Mouse (Mus musculus): ENCODE measurements around the gene Alg13. TPM values are rescaled to one million over a fixed set of nuclear protein-coding genes. Genes with fewer than 3 reads are reported as not detected.

Gene Alg13
- polyA plus RNA-seq, 1 experiment = 21.9 TPM

DNA sequence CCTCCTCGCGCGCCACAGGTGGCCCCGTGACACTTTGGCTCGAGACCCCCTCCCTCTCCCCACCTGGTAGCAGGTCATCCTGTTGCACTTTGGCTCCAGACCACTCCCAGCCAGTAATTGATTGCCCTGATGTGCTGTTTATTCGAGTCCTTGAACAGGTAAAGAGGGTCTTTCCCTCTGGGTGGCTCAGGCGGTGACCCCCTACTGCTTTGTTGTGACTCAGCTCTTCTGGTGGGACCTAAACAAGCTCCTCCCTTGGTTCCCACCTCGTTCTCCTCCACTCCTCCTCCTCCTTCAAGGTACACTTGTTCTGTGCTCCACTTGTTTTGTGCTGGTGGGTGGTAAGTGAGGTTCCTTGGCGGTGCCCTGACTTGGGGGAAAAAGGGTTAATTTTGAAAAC is 1.8 kb downstream of the Alg13 start:
- H3K4me3 ChIP-seq (replicated peaks; ENCODE audit: control insufficient read depth, low read depth, low read length) = no peak overlapping the region
- no peaks in the 10 kb centered on the region for H3K4me1 ChIP-seq (ENCODE audit: control insufficient read depth, insufficient read depth, low read length)

DNA sequence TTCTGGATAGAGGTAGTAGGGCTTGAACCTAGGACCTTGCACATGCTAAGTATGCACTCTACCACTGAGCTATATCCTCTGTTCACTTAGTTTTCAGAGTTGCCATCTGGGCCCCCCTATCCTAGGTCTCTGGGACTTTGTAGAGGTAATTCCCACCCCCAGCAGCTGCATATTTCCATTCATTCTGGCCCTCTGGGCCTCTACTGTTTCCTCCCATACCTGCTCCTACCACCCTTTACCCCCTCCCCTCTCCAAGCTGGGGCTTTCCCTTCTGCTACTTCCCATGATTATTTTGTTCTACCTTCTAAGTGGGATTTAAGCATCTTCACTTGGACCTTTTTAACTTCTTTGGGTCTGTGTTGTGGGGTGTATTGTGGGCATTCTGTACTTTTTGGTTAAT is 7.8 kb downstream of the Alg13 start:
- no peak for TF ChIP-seq CTCF (IDR thresholded peaks at IDR 0.05; ENCODE audit: control insufficient read depth, insufficient read depth, low read length)
- TF ChIP-seq POLR2A (IDR thresholded peaks at IDR 0.05; ENCODE audit: borderline replicate concordance, control insufficient read depth, low read depth, low read length) = no peak
- no peaks in the 10 kb centered on the region for H3K4me1 ChIP-seq (ENCODE audit: control insufficient read depth, insufficient read depth, low read length)
- H3K4me3 ChIP-seq (replicated peaks; ENCODE audit: control insufficient read depth, low read depth, low read length) = no peak overlapping the region
- no peak overlapping the region for H3K27ac ChIP-seq (ENCODE audit: control insufficient read depth, insufficient read depth, low read depth, low read length, poor library complexity)

More for the DNA sequence above, 1.8 kb downstream of the Alg13 start:
- TF ChIP-seq POLR2A (IDR thresholded peaks at IDR 0.05; ENCODE audit: borderline replicate concordance, control insufficient read depth, low read depth, low read length) (no peak), CTCF (IDR thresholded peaks at IDR 0.05; ENCODE audit: control insufficient read depth, insufficient read depth, low read length) (no peak)
- no peak overlapping the region for H3K27ac ChIP-seq (ENCODE audit: control insufficient read depth, insufficient read depth, low read depth, low read length, poor library complexity)
- WGBS = 32% methylated on average over 9 of the region's 9 CpGs

DNA sequence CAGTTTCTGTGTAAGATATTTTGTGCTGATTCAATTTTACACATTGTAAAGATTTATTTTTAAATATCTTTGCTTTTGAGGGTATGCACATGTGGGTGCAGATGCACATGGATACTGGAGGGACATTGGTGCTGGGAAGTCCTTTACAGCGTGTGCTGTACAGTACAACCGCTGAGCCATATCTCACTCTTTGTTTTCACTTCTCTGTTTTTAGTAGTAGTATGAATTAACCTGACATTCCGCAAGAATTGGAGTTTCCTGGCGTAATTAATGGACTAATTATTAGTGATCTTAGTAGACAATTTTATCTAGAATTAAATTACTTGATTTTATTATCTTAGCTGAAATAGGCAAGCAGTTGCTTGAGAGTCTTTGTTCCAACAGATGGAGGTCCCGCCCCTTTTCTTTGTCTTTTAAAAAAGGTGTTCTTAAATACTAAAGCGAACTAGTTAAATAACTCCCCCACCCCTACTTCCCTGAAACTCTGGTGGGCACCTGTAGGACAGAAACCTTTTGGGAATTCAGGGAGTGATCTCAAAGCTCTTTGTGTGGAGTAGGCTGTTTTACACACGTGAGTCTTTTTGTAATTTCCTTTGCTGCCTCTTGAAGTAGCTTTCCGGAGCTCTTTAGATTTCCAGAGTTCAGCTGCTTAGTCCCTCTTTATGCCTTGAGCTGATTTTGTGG is 17.9 kb downstream of the Alg13 start:
- Histone ChIP-seq H3K27ac (ENCODE audit: control insufficient read depth, insufficient read depth, low read depth, low read length, poor library complexity) (no peak overlapping the region), H3K4me3 (replicated peaks; ENCODE audit: control insufficient read depth, low read depth, low read length) (no peak overlapping the region), H3K4me1 (ENCODE audit: control insufficient read depth, insufficient read depth, low read length) (no peaks in the 10 kb centered on the region)
- 75% methylated on average over 8 of the region's 8 CpGs for WGBS
- TF ChIP-seq CTCF (IDR thresholded peaks at IDR 0.05; ENCODE audit: control insufficient read depth, insufficient read depth, low read length) (no peak), POLR2A (IDR thresholded peaks at IDR 0.05; ENCODE audit: borderline replicate concordance, control insufficient read depth, low read depth, low read length) (no peak)

DNA sequence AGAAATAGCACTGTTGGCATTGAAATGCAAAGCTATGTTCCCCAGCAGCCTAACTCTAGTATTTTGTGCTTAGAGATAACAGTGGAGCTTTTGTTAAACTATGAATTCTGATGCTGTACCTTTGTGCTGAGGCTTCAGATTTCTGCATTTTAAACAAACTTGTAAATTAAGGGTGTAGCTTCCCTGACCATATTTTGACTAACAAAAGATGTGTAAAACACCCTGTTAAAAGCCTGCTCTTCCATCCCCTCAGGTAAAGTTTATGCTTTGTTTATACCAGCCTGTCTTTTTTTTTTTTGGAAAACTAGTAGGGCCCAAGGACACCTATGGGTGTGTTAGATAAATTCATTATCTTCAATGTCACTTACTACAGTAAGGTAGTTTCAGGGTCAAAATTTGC is 20.3 kb downstream of the Alg13 start:
- Histone ChIP-seq H3K4me1 (ENCODE audit: control insufficient read depth, insufficient read depth, low read length) (no peaks in the 10 kb centered on the region), H3K27ac (ENCODE audit: control insufficient read depth, insufficient read depth, low read depth, low read length, poor library complexity) (no peak overlapping the region), H3K4me3 (replicated peaks; ENCODE audit: control insufficient read depth, low read depth, low read length) (no peak overlapping the region)
- TF ChIP-seq POLR2A (IDR thresholded peaks at IDR 0.05; ENCODE audit: borderline replicate concordance, control insufficient read depth, low read depth, low read length) (no peak), CTCF (IDR thresholded peaks at IDR 0.05; ENCODE audit: control insufficient read depth, insufficient read depth, low read length) (no peak)

DNA sequence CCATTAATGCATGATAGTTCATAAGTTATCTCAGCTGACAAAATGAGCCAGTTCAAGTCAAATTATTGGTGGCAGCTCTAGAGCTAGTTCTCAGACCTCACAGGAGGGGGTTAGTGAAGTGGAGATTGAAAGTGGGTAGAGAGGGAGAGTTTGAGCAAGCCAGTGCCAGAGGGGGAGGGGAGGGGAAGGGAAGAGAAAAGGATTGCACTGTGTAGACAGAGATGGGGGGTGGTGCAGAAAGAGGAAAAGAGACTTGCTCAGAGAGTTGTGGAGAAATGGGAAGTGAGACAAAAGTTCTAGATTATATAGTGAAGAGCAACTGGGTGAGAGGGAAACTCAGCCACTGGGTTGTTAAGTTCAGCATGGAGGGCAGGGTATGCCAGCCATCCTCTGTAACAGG is 20.8 kb downstream of the Alg13 start:
- H3K4me1 ChIP-seq (ENCODE audit: control insufficient read depth, insufficient read depth, low read length) = no peaks in the 10 kb centered on the region
- no peak overlapping the region for H3K27ac ChIP-seq (ENCODE audit: control insufficient read depth, insufficient read depth, low read depth, low read length, poor library complexity)
- H3K4me3 ChIP-seq (replicated peaks; ENCODE audit: control insufficient read depth, low read depth, low read length) = no peak overlapping the region
- TF ChIP-seq CTCF (IDR thresholded peaks at IDR 0.05; ENCODE audit: control insufficient read depth, insufficient read depth, low read length) (no peak), POLR2A (IDR thresholded peaks at IDR 0.05; ENCODE audit: borderline replicate concordance, control insufficient read depth, low read depth, low read length) (no peak)

DNA sequence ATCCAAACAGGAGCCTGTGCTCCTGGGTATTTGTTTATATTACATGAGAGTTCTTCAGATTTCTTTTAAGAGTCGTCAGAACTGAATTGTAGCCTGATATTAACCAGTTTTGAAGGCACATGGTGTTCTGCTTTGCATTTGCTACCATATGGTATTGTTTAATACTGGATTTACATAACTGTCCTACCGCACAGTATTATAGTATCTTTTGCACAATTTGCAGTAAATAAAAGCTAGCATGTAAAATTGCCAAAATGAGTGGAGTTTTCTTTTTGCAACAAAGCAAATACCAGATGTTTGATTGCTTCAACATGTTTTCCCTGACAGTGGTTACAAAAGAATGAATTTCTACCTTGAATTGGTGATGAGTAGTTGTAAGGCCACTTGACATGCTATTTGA is 56.6 kb downstream of the Alg13 start:
- whole genome bisulfite sequencing = 88% methylated on average over 2 of the region's 2 CpGs
- Histone ChIP-seq H3K4me1 (ENCODE audit: control insufficient read depth, insufficient read depth, low read length) (no peaks in the 10 kb centered on the region), H3K4me3 (replicated peaks; ENCODE audit: control insufficient read depth, low read depth, low read length) (no peak overlapping the region), H3K27ac (ENCODE audit: control insufficient read depth, insufficient read depth, low read depth, low read length, poor library complexity) (no peak overlapping the region)
- TF ChIP-seq POLR2A (IDR thresholded peaks at IDR 0.05; ENCODE audit: borderline replicate concordance, control insufficient read depth, low read depth, low read length) = no peak
- no peak for TF ChIP-seq CTCF (IDR thresholded peaks at IDR 0.05; ENCODE audit: control insufficient read depth, insufficient read depth, low read length)

DNA sequence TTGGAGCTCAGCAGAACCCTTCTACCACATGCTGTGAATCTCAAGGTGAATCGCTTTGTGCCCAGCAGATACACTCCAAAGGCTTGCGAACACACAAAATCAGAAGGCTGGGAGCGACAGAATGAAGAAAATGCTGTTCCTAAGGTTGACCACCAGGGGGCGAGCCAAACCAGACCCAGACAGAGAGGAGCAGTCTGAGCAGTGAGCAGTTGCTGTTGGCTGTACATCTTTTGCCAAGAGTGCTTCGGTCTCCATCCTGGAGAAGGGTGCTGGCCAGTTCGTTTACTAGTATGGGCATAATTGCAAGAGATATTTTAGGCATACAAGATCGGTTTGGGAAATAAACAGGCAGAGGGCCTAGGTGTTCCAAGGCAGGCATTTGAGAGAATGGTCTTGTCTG is 85.9 kb downstream of the Alg13 start:
- TF ChIP-seq CTCF (IDR thresholded peaks at IDR 0.05; ENCODE audit: control insufficient read depth, insufficient read depth, low read length) (peak; percentile 70), POLR2A (IDR thresholded peaks at IDR 0.05; ENCODE audit: borderline replicate concordance, control insufficient read depth, low read depth, low read length) (no peak)
- no peaks in the 10 kb centered on the region for H3K4me1 ChIP-seq (ENCODE audit: control insufficient read depth, insufficient read depth, low read length)
- H3K4me3 ChIP-seq (replicated peaks; ENCODE audit: control insufficient read depth, low read depth, low read length) = no peak overlapping the region
- WGBS = 19% methylated on average over 7 of the region's 7 CpGs
- H3K27ac ChIP-seq (ENCODE audit: control insufficient read depth, insufficient read depth, low read depth, low read length, poor library complexity) = no peak overlapping the region

DNA sequence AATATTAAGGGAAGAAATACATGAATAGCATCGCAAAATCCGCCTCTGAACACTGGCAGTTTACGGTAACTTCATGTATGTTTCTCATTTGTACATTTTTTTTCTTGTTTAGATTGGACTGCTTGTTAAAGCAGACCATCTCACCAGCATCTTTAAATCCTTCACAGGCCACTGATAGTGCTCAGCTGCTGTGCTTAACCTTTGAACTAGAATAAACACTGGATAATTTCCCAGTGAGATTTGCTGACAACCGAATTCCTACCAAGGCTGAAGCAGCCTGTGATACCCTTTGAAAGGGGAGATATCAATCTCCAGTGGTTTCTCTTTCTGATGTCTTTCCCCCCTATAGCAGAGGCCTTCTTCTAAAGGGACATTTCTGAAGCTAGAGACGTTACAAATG is 90.4 kb downstream of the Alg13 start:
- H3K4me1 ChIP-seq (ENCODE audit: control insufficient read depth, insufficient read depth, low read length) = no peaks in the 10 kb centered on the region
- TF ChIP-seq CTCF (IDR thresholded peaks at IDR 0.05; ENCODE audit: control insufficient read depth, insufficient read depth, low read length) (no peak), POLR2A (IDR thresholded peaks at IDR 0.05; ENCODE audit: borderline replicate concordance, control insufficient read depth, low read depth, low read length) (no peak)
- H3K27ac ChIP-seq (ENCODE audit: control insufficient read depth, insufficient read depth, low read depth, low read length, poor library complexity) = no peak overlapping the region
- no peak overlapping the region for H3K4me3 ChIP-seq (replicated peaks; ENCODE audit: control insufficient read depth, low read depth, low read length)
- WGBS = 75% methylated on average over 5 of the region's 5 CpGs

DNA sequence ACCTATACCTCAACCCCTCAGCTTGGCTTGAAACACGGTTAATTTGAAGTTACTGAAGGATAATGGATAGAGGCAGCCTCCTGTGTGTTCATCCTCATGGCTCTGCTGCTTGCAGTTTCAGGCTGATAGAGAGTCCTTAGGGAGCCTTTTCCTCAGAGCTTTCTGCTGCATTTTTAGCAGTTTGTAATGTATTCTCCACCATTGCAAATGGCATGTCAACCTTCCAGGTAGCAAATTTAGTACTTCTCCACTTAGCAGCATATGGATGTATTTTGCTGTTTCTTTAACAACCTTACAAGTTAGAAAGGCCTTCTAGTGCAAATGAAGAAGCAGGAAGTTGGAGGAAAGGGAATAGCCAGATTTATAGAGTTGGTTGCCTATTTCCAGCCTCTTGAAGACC is 102.7 kb downstream of the Alg13 start:
- Histone ChIP-seq H3K27ac (ENCODE audit: control insufficient read depth, insufficient read depth, low read depth, low read length, poor library complexity) (no peak overlapping the region), H3K4me1 (ENCODE audit: control insufficient read depth, insufficient read depth, low read length) (no peaks in the 10 kb centered on the region), H3K4me3 (replicated peaks; ENCODE audit: control insufficient read depth, low read depth, low read length) (no peak overlapping the region)
- TF ChIP-seq CTCF (IDR thresholded peaks at IDR 0.05; ENCODE audit: control insufficient read depth, insufficient read depth, low read length) = no peak
- TF ChIP-seq POLR2A (IDR thresholded peaks at IDR 0.05; ENCODE audit: borderline replicate concordance, control insufficient read depth, low read depth, low read length) = no peak
- WGBS = 59% methylated on average over 1 of the region's 1 CpGs
